Mouse (Mus musculus): Measurements from ENCODE around the gene Olfr381. TPM values are rescaled to one million over a fixed set of nuclear protein-coding genes. Genes with fewer than 3 reads are reported as not detected.
"Not testable (repeated sequence)": the region's sequence is repeated elsewhere in the genome, so short reads cannot be mapped to it uniquely, and the experiment has no call there.

Gene Olfr381
- total RNA-seq (2021) = not detected
- long read RNA-seq, experiment 1 = 0 reads
- long read RNA-seq, experiment 2 = 0 reads

DNA sequence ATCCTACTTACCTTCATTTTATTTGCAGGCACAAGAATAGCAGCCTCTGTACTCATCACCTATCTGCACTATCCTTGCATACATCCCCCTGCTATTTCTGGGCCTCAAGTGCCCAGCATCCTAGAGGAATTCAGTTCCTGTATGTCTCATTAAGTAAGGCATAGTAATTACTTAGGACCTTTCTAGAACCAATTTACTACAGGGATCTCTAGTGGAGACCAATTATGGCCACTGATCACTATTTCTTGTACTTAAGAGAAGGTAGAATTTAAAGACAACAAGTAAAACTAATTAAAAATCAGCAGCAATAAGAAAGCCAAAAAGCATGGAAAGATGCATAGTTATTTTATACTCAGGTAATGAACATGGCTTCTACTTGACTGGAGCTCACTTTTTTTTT, at the start of gene Olfr381:
Olfr381 (minus strand) TSS at position 101 of the 400 bp plus-strand sequence.
- DNase-seq (ENCODE audit: low spot score in 2 of 2) = no peak

DNA sequence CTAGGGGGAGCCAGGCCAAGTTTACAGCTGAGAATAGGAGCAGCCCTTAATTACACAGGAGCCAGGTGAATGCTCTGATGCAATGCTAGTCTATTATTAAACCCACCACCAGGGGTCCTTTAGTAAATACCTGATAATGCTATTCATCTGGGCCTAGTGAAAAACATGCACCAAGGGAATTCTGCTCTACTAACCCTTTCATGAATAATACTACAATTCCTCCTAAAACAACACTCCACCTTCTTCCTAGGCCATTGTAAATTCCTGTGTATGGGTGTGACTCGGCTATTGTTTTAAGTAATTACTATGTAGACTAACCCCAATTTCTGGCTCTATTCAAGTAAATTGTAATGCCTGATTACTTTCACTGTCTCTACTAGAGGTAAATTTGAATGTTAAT, 37.6 kb upstream of the Olfr381 start:
- not testable (repeated sequence) for DNase-seq (ENCODE audit: low spot score in 2 of 2)

DNA sequence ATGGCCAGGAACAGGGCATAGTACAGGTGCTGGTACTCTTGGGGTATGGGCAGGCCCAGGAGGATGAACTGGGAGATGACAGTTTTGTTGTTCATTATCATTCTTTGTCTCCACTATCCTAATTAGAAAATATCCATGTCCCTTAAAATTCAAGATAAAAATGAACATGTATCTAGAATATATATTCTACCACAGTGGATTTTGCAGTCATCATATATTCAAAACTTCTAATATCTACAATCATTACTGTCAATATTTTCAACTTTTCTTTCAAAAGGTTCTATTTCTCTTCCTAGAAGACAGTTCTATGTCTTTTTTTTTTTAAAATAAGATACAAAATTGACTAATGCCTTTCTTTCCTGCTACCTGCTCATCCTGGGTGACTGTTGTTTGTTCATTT, 25.7 kb upstream of the Olfr381 start, which contains the start of gene Olfr382:
Olfr382 (minus strand) TSS at position 101 of the 400 bp plus-strand sequence.
- DNase-seq (ENCODE audit: low spot score in 2 of 2) = no peak

DNA sequence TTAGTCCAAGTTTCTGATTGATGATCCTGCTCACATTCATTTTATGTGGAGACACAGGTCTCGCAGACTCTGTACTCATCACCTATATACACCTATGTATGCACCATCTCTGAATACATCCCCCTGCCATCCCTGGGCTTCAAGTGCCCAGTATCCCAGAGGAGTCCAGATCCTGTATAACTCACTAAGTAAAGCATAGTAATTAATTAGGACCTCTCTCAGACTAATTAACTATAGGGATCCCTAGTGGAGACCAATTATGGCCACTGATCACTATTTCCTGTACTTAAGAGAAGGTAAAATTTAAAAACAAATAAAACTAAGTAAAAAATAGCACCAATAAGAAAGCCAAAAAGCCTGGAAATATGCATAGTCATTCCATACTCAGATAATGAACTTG, 34.0 kb downstream of the Olfr381 start, which contains the start of gene Olfr380:
Olfr380 (minus strand) TSS at position 101 of the 400 bp plus-strand sequence.
- DNase-seq (ENCODE audit: low spot score in 2 of 2) = no peak

Other genes with a start within 250 kb of the Olfr381 start
- gene Trpv3, start 224.2 kb downstream of the Olfr381 start, total RNA-seq (2021) = under 1 TPM; 0.10 to 0.16 TPM
- 10 to 100 TPM in 1 of 2 experiments, 1 to 10 TPM in 1; 9.9 to 26.6 TPM for gene Aspa, start 162.0 kb downstream of the Olfr381 start, total RNA-seq (2021)
- gene Gm49340, start 161.9 kb downstream of the Olfr381 start, total RNA-seq (2021) = not detected
- gene Spata22, start 161.9 kb downstream of the Olfr381 start, total RNA-seq (2021) = 1 to 10 TPM in 1 of 2 experiments, under 1 TPM in 1; 0.96 to 1.0 TPM
- not detected for gene Olfr20, start 140.8 kb downstream of the Olfr381 start, total RNA-seq (2021)
- gene Olfr376, start 120.4 kb downstream of the Olfr381 start, total RNA-seq (2021) = not detected
- gene Olfr1, start 92.0 kb downstream of the Olfr381 start, total RNA-seq (2021) = not detected
- gene Olfr378, start 63.1 kb downstream of the Olfr381 start, total RNA-seq (2021) = not detected
- not detected for gene Olfr380, start 34.1 kb downstream of the Olfr381 start, total RNA-seq (2021)
- gene Olfr382, start 25.6 kb upstream of the Olfr381 start, total RNA-seq (2021) = not detected
- gene Olfr385, start 101.4 kb upstream of the Olfr381 start, total RNA-seq (2021) = not detected
- gene Olfr384, start 107.0 kb upstream of the Olfr381 start, total RNA-seq (2021) = not detected
- gene Zfp735, start 197.2 kb upstream of the Olfr381 start, total RNA-seq (2021) = not detected

Data from adrenal gland, adult 18-20 months (tissue).